In genomic region chr10:19855597-19856306, GRCm38 (mm10) we compare ENCODE assay signal across 22 mouse cellular contexts. TPM values are rescaled to one million over a fixed set of nuclear protein-coding genes. Genes with fewer than 3 reads are reported as not detected.
DNase-seq lines count a peak whose midpoint lies in the region; ATAC-seq lines count a peak whose summit lies in the region.
"Had no signal": no experiment of that assay in that cellular context is flagged by ENCODE, and none has a peak within 500 bp of the region (broad histone marks: within the 10 kb centered on the region; RNA-seq: fewer than 3 reads in every experiment).

No protein-coding gene starts in this region.

- no peak overlapping the region for H3K27ac ChIP-seq in liver, embryonic 13.5 days
- H3K27ac ChIP-seq: embryonic facial prominence, embryonic 10.5 days; heart, embryonic 10.5 days; hindbrain, embryonic 14.5 days; lung, embryonic 15.5 days; midbrain, embryonic 12.5 days had no signal

- WGBS in liver, embryonic 13.5 days (ENCODE audit: insufficient replicate concordance) = 52% methylated on average over 7 of the region's 7 CpGs

- ATAC-seq in liver, embryonic 13.5 days (ENCODE audit: low read depth) = peak; percentile 75
- ATAC-seq: activated CD4-positive, CD25-positive, alpha-beta regulatory T cell, adult 4 months; inflammation-experienced regulatory T-cells, adult 6 months had no signal

- H3K9me3 ChIP-seq in liver, embryonic 13.5 days (replicated peaks) = no peaks in the 10 kb centered on the region
- H3K9me3 ChIP-seq: embryonic facial prominence, embryonic 10.5 days; heart, embryonic 10.5 days; lung, embryonic 15.5 days; midbrain, embryonic 12.5 days had no signal

- peaks cover 23% of the 10 kb centered on the region for H3K4me1 ChIP-seq in liver, embryonic 13.5 days (replicated peaks)

- 0 out of 2 replicates have a peak, but pooled peaks cover 1% of the 10 kb centered on the region for H3K36me3 ChIP-seq in liver, embryonic 13.5 days
- H3K36me3 ChIP-seq: embryonic facial prominence, embryonic 10.5 days; heart, embryonic 10.5 days; lung, embryonic 15.5 days; midbrain, embryonic 12.5 days had no signal

- peaks cover 30% of the 10 kb centered on the region for H3K27me3 ChIP-seq in liver, embryonic 13.5 days

- H3K4me2 ChIP-seq in liver, embryonic 13.5 days = no peak overlapping the region
- H3K4me2 ChIP-seq: hindbrain, embryonic 14.5 days; lung, embryonic 15.5 days; midbrain, embryonic 12.5 days had no signal

- H3K9ac ChIP-seq in liver, embryonic 13.5 days = no peak overlapping the region
- H3K9ac ChIP-seq: hindbrain, embryonic 14.5 days; lung, embryonic 15.5 days; midbrain, embryonic 12.5 days had no signal

- no peak overlapping the region for H3K4me3 ChIP-seq in liver, embryonic 13.5 days (replicated peaks)
- H3K4me3 ChIP-seq: embryonic facial prominence, embryonic 10.5 days; heart, embryonic 10.5 days; lung, embryonic 15.5 days; midbrain, embryonic 12.5 days had no signal

- peak; percentile 14 to 16 for DNase-seq in frontal cortex, postnatal 36 days (ENCODE audit: low spot score in 2 of 2)
- DNase-seq in frontal cortex, postnatal 25 days (ENCODE audit: low spot score in 2 of 2) = no peak
- DNase-seq in NIH3T3 (ENCODE audit: low read depth) = peak; percentile 78
- no peak for DNase-seq in liver, embryonic 13.5 days
- peak; percentile 19 for DNase-seq in telencephalon, adult 2 months (ENCODE audit: low read depth, low spot score)
- no peak for DNase-seq in spleen, postnatal 10 days (ENCODE audit: low spot score in 2 of 2)
- DNase-seq in left cerebral cortex, adult 9 months (ENCODE audit: low spot score in 2 of 2) = no peak
- DNase-seq: adrenal gland, postnatal 10 days; cerebellum, adult 9-10 months; gastrocnemius, postnatal 10 days; heart, postnatal 4 days; kidney, adult 18-20 months; kidney, postnatal 4 days; lung, postnatal 4 days; thymus, postnatal 36 days had no signal

RNA-seq across cellular contexts. Expression of gene Slc35d3, which starts 4.5 kb away (rescaled TPM):
- polyA plus RNA-seq in liver, embryonic 13.5 days (2015; fragmentation: Nextera tagmentation; extraction: Ambion mirVana) = 4.4 and 4.9 TPM in 2 replicates
- polyA plus RNA-seq: activated CD4-positive, CD25-positive, alpha-beta regulatory T cell, adult 4 months; inflammation-experienced regulatory T-cells, adult 6 months had no signal

RNA-seq across cellular contexts. Expression of gene Pex7, which starts 51.7 kb away (rescaled TPM):
- 28.0 and 28.2 TPM in 2 replicates for polyA plus RNA-seq in liver, embryonic 13.5 days (2015; fragmentation: Nextera tagmentation; extraction: Ambion mirVana)

Comparison
In these comparisons a context has a peak if more than half of its experiments do, and no peak if none do; other contexts are left out.
1. DNase-seq: peak in frontal cortex, postnatal 36 days (2 of 2), NIH3T3 (single experiment) and telencephalon, adult 2 months (single experiment); none in frontal cortex, postnatal 25 days (0 of 2), liver, embryonic 13.5 days (single experiment), spleen, postnatal 10 days (0 of 2) and left cerebral cortex, adult 9 months (0 of 2).